Mouse (Mus musculus): ENCODE results near the gene Hmgb1. TPM values are rescaled to one million over a fixed set of nuclear protein-coding genes. Genes with fewer than 3 reads are reported as not detected.
"Not testable (repeated sequence)": the region's sequence is repeated elsewhere in the genome, so short reads cannot be mapped to it uniquely, and the experiment has no call there.

The Hmgb1 gene
- total and polyA plus RNA-seq, 2 experiments = 17.1 to 131 TPM

GRCm38 (mm10) chr5:149140336-149140735 is 44.0 kb downstream of the Hmgb1 start:
- Histone ChIP-seq H3K36me3 (ENCODE audit: control insufficient read depth, insufficient read depth, low read length) (no peaks in the 10 kb centered on the region), H3K4me1 (ENCODE audit: control insufficient read depth, insufficient read depth, low read length) (peaks cover 6% of the 10 kb centered on the region), H3K27ac (replicated peaks; ENCODE audit: insufficient read depth, low read depth, low read length) (no peak overlapping the region), H3K27me3 (ENCODE audit: control insufficient read depth, insufficient read depth, low read length) (no peaks in the 10 kb centered on the region), H3K4me3 (ENCODE audit: insufficient read depth, low read depth, low read length) (no peak overlapping the region), H3K9ac (ENCODE audit: low read depth, low read length) (no peak overlapping the region), H3K79me2 (ENCODE audit: control insufficient read depth, insufficient read depth, low read length) (no peaks in the 10 kb centered on the region)
- WGBS = 59% methylated on average over 9 of the region's 9 CpGs
- DNase-seq (ENCODE audit: extremely low read depth, low read depth, low spot score) = peak; percentile 79
- TF ChIP-seq POLR2A (IDR thresholded peaks at IDR 0.05; ENCODE audit: extremely low read depth, insufficient read depth, low read length) (no peak), CTCF (IDR thresholded peaks at IDR 0.05; ENCODE audit: low read depth, low read length) (no peak)

- 95% methylated on average over 6 of the region's 6 CpGs for WGBS
- not testable (repeated sequence) for DNase-seq (ENCODE audit: extremely low read depth, low read depth, low spot score); H3K4me1 ChIP-seq (ENCODE audit: control insufficient read depth, insufficient read depth, low read length); H3K4me3 ChIP-seq (ENCODE audit: insufficient read depth, low read depth, low read length); H3K9ac ChIP-seq (ENCODE audit: low read depth, low read length); H3K36me3 ChIP-seq (ENCODE audit: control insufficient read depth, insufficient read depth, low read length); H3K27me3 ChIP-seq (ENCODE audit: control insufficient read depth, insufficient read depth, low read length); H3K27ac ChIP-seq (replicated peaks; ENCODE audit: insufficient read depth, low read depth, low read length); H3K79me2 ChIP-seq (ENCODE audit: control insufficient read depth, insufficient read depth, low read length)
Observed at GRCm38 (mm10) chr5:149138087-149138486, 46.2 kb downstream of the Hmgb1 start.

- Histone ChIP-seq H3K27ac (replicated peaks; ENCODE audit: insufficient read depth, low read depth, low read length) (no peak overlapping the region), H3K27me3 (ENCODE audit: control insufficient read depth, insufficient read depth, low read length) (no peaks in the 10 kb centered on the region), H3K9ac (ENCODE audit: low read depth, low read length) (no peak overlapping the region), H3K79me2 (ENCODE audit: control insufficient read depth, insufficient read depth, low read length) (no peaks in the 10 kb centered on the region), H3K4me3 (ENCODE audit: insufficient read depth, low read depth, low read length) (no peak overlapping the region), H3K36me3 (ENCODE audit: control insufficient read depth, insufficient read depth, low read length) (no peaks in the 10 kb centered on the region), H3K4me1 (ENCODE audit: control insufficient read depth, insufficient read depth, low read length) (peaks cover 6% of the 10 kb centered on the region)
- 49% methylated on average over 3 of the region's 3 CpGs for WGBS
- no peak for DNase-seq (ENCODE audit: extremely low read depth, low read depth, low spot score)
- no peak for TF ChIP-seq POLR2A (IDR thresholded peaks at IDR 0.05; ENCODE audit: extremely low read depth, insufficient read depth, low read length)
- TF ChIP-seq CTCF (IDR thresholded peaks at IDR 0.05; ENCODE audit: low read depth, low read length) = no peak
Observed at GRCm38 (mm10) chr5:149137447-149137846, 46.8 kb downstream of the Hmgb1 start.

- Histone ChIP-seq H3K27ac (replicated peaks; ENCODE audit: insufficient read depth, low read depth, low read length) (no peak overlapping the region), H3K27me3 (ENCODE audit: control insufficient read depth, insufficient read depth, low read length) (no peaks in the 10 kb centered on the region), H3K79me2 (ENCODE audit: control insufficient read depth, insufficient read depth, low read length) (no peaks in the 10 kb centered on the region), H3K4me1 (ENCODE audit: control insufficient read depth, insufficient read depth, low read length) (peaks cover 6% of the 10 kb centered on the region), H3K36me3 (ENCODE audit: control insufficient read depth, insufficient read depth, low read length) (no peaks in the 10 kb centered on the region), H3K4me3 (ENCODE audit: insufficient read depth, low read depth, low read length) (no peak overlapping the region), H3K9ac (ENCODE audit: low read depth, low read length) (no peak overlapping the region)
- 67% methylated on average over 4 of the region's 4 CpGs for WGBS
- no peak for TF ChIP-seq CTCF (IDR thresholded peaks at IDR 0.05; ENCODE audit: low read depth, low read length)
- no peak for TF ChIP-seq POLR2A (IDR thresholded peaks at IDR 0.05; ENCODE audit: extremely low read depth, insufficient read depth, low read length)
- DNase-seq (ENCODE audit: extremely low read depth, low read depth, low spot score) = no peak
Observed at GRCm38 (mm10) chr5:149136933-149137365, 47.3 kb downstream of the Hmgb1 start.

GRCm38 (mm10) chr5:149135455-149136354 is 48.6 kb downstream of the Hmgb1 start:
- Histone ChIP-seq H3K4me1 (ENCODE audit: control insufficient read depth, insufficient read depth, low read length) (peaks cover 6% of the 10 kb centered on the region), H3K79me2 (ENCODE audit: control insufficient read depth, insufficient read depth, low read length) (no peaks in the 10 kb centered on the region), H3K36me3 (ENCODE audit: control insufficient read depth, insufficient read depth, low read length) (no peaks in the 10 kb centered on the region), H3K27ac (replicated peaks; ENCODE audit: insufficient read depth, low read depth, low read length) (no peak overlapping the region), H3K9ac (ENCODE audit: low read depth, low read length) (no peak overlapping the region), H3K4me3 (ENCODE audit: insufficient read depth, low read depth, low read length) (no peak overlapping the region), H3K27me3 (ENCODE audit: control insufficient read depth, insufficient read depth, low read length) (no peaks in the 10 kb centered on the region)
- TF ChIP-seq POLR2A (IDR thresholded peaks at IDR 0.05; ENCODE audit: extremely low read depth, insufficient read depth, low read length) (no peak), CTCF (IDR thresholded peaks at IDR 0.05; ENCODE audit: low read depth, low read length) (peak; percentile 27; the same call in 1 of the 2 replicates)
- DNase-seq (ENCODE audit: extremely low read depth, low read depth, low spot score) = peak; percentile 91
- 33% methylated on average over 10 of the region's 10 CpGs for WGBS
